Mouse (Mus musculus) intestine, postnatal 0 days (tissue): ENCODE results near the gene Phka1. TPM values are rescaled to one million over a fixed set of nuclear protein-coding genes. Genes with fewer than 3 reads are reported as not detected.

ENCODE experiments used
- ATAC-seq: fragments of 200-750 bp; cut with Nextera tagmentation; 2 replicates; pipeline ENCODE4 v1.8.0; 2017; ENCODE audit warnings: mild to moderate bottlenecking, moderate TSS enrichment, moderate library complexity
- H3K27ac ChIP-seq: fragments of 300-500 bp; sonication (generic); 2 replicates; pipeline ENCODE4 v1.5.1; 2014; ENCODE audit warnings: mild to moderate bottlenecking, low read depth, low read length, moderate library complexity
- H3K27me3 ChIP-seq: fragments of 300-500 bp; sonication (generic); replicated peaks from 2 replicates; pipeline ENCODE4 v1.6.1; 2014; ENCODE audit warnings: low read length, mixed read lengths; ENCODE audit not compliant: control insufficient read depth, insufficient read depth
- H3K36me3 ChIP-seq: fragments of 300-500 bp; sonication (generic); 2 replicates; pipeline ENCODE4 v1.6.1; 2014; ENCODE audit warnings: mild to moderate bottlenecking, moderate library complexity; ENCODE audit not compliant: control insufficient read depth, insufficient read depth
- H3K4me1 ChIP-seq: fragments of 300-500 bp; sonication (generic); replicated peaks from 2 replicates; pipeline ENCODE4 v1.6.1; 2014; ENCODE audit warnings: antibody characterized with exemption, low read length, mixed read lengths; ENCODE audit not compliant: control insufficient read depth, insufficient read depth
- H3K4me2 ChIP-seq: fragments of 300-500 bp; sonication (generic); replicated peaks from 2 replicates; pipeline ENCODE4 v1.6.1; 2014; ENCODE audit warnings: low read depth, mild to moderate bottlenecking, moderate library complexity
- H3K4me3 ChIP-seq: fragments of 300-500 bp; sonication (generic); 2 replicates; pipeline ENCODE4 v1.5.1; 2014; ENCODE audit warnings: low read depth, low read length
- H3K9ac ChIP-seq: fragments of 300-500 bp; sonication (generic); 2 replicates; pipeline ENCODE4 v1.6.1; 2014; ENCODE audit warnings: mild to moderate bottlenecking, low read depth, low read length
- H3K9me3 ChIP-seq: fragments of 300-500 bp; sonication (generic); 2 replicates; pipeline ENCODE4 v1.6.1; 2016; ENCODE audit warnings: mixed run types; ENCODE audit not compliant: control insufficient read depth
- CTCF ChIP-seq: sonication (generic); IDR thresholded peaks from 2 replicates; pipeline ENCODE4 v1.5.1; 2016; ENCODE audit warnings: low read depth, mild to moderate bottlenecking, control low read depth, antibody characterized with exemption, moderate library complexity
- WGBS: fragments of 180-500 bp; shearing (Covaris S2); extraction: QIAGEN DNeasy Blood & Tissue Kit; methylation state at CpG from one replicate; pipeline ENCODE4 v1.1.7; 2014; 5-methylcytosine and 5-hydroxymethylcytosine counted together
- polyA plus RNA-seq: library from polyadenylated mRNA; unstranded; fragments of >200 nt; fragmentation: Nextera tagmentation; extraction: Ambion mirVana; gene quantifications from 2 replicates; pipeline ENCODE4 v1.2.1, GENCODE M21; 2015

The Phka1 gene
- polyA plus RNA-seq, 1 experiment from 2014 or later, result 1.7 TPM

- Histone ChIP-seq H3K27me3 (no peaks in the 10 kb centered on the region), H3K9ac (no peak overlapping the region), H3K36me3 (no peaks in the 10 kb centered on the region), H3K9me3 (no peaks in the 10 kb centered on the region), H3K4me2 (no peak overlapping the region), H3K27ac (no peak overlapping the region), H3K4me1 (no peaks in the 10 kb centered on the region), H3K4me3 (no peak overlapping the region)
- ATAC-seq, result no peak
- WGBS, result 31% methylated on average over 4 of the region's 4 CpGs
- peak; percentile 83 for TF ChIP-seq CTCF
These were observed 165.1 kb downstream of the Phka1 start for GRCm38 (mm10) chrX:102478965-102479364.

GRCm38 (mm10) chrX:102478481-102478880, 165.6 kb downstream of the Phka1 start:
- TF ChIP-seq CTCF, result no peak
- ATAC-seq, result no peak
- 75% methylated on average over 3 of the region's 3 CpGs for WGBS
- H3K36me3 ChIP-seq, result no peaks in the 10 kb centered on the region
- no peak overlapping the region for H3K4me3 ChIP-seq
- H3K27me3 ChIP-seq, result no peaks in the 10 kb centered on the region
- no peak overlapping the region for H3K4me2 ChIP-seq
- no peaks in the 10 kb centered on the region for H3K4me1 ChIP-seq
- H3K27ac ChIP-seq, result no peak overlapping the region
- no peak overlapping the region for H3K9ac ChIP-seq
- H3K9me3 ChIP-seq, result no peaks in the 10 kb centered on the region

GRCm38 (mm10) chrX:102476784-102477183, 167.3 kb downstream of the Phka1 start:
- no peaks in the 10 kb centered on the region for H3K4me1 ChIP-seq

GRCm38 (mm10) chrX:102475555-102475954, 168.5 kb downstream of the Phka1 start:
- TF ChIP-seq CTCF, result no peak
- H3K27me3 ChIP-seq, result no peaks in the 10 kb centered on the region
- no peak overlapping the region for H3K4me2 ChIP-seq
- no peak overlapping the region for H3K27ac ChIP-seq
- ATAC-seq, result no peak
- no peaks in the 10 kb centered on the region for H3K36me3 ChIP-seq
- H3K9me3 ChIP-seq, result no peaks in the 10 kb centered on the region
- no peaks in the 10 kb centered on the region for H3K4me1 ChIP-seq
- no peak overlapping the region for H3K9ac ChIP-seq
- H3K4me3 ChIP-seq, result no peak overlapping the region
- WGBS, result 87% methylated on average over 5 of the region's 5 CpGs

More at GRCm38 (mm10) chrX:102476784-102477183, 167.3 kb downstream of the Phka1 start:
- Histone ChIP-seq H3K9me3 (no peaks in the 10 kb centered on the region), H3K4me2 (no peak overlapping the region), H3K9ac (no peak overlapping the region), H3K27ac (no peak overlapping the region), H3K4me3 (no peak overlapping the region), H3K36me3 (no peaks in the 10 kb centered on the region), H3K27me3 (no peaks in the 10 kb centered on the region)
- TF ChIP-seq CTCF, result peak; percentile 75
- no peak for ATAC-seq
- WGBS, result 39% methylated on average over 3 of the region's 3 CpGs

Other genes starting within 250 kb of the Phka1 start
- gene Hdac8, start 138.9 kb downstream of the Phka1 start, polyA plus RNA-seq, result 5.5 and 6.9 TPM in 2 replicates
- gene Gm3880, start 42.7 kb upstream of the Phka1 start, polyA plus RNA-seq, result not detected in 2 replicates
- not detected in 2 replicates for gene Gm9112, start 63.4 kb upstream of the Phka1 start, polyA plus RNA-seq
- not detected in 2 replicates for gene Dmrtc1b, start 63.6 kb upstream of the Phka1 start, polyA plus RNA-seq
- not detected in 2 replicates for gene Dmrtc1c1, start 158.7 kb upstream of the Phka1 start, polyA plus RNA-seq
- gene Dmrtc1c2, start 210.4 kb upstream of the Phka1 start, polyA plus RNA-seq, result not detected in 2 replicates
- not detected in 2 replicates for gene 1700031F05Rik, start 223.7 kb upstream of the Phka1 start, polyA plus RNA-seq